Mouse (Mus musculus) E14TG2a.4 (cell line): ENCODE results near the gene Nfkbib.

Experiments
- CTCF ChIP-seq: conservative IDR thresholded peaks from 2 replicates; pipeline ENCODE4 v1.5.1; 2014; ENCODE audit warnings: low read length
- POU5F1 ChIP-seq: IDR thresholded peaks from 2 replicates; pipeline ENCODE4 v1.6.1; 2014; ENCODE audit warnings: low read length, borderline replicate concordance

GRCm38 (mm10) chr7:28815230-28815629, 47.9 kb upstream of the Nfkbib start:
- TF ChIP-seq CTCF (no peak), POU5F1 (no peak)
